Comparison of ENCODE assay signal across 8 mouse cellular contexts in genomic region chr1:171477758-171478545, GRCm38 (mm10). TPM values are rescaled to one million over a fixed set of nuclear protein-coding genes. Genes with fewer than 3 reads are reported as not detected.
DNase-seq lines count a peak whose midpoint lies in the region; ATAC-seq and TF ChIP-seq lines count a peak whose summit lies in the region.

No protein-coding gene starts in this region.

- H3K9ac ChIP-seq in kidney, embryonic 15.5 days, result 0 out of 2 replicates have a peak overlapping the region, but pooled peaks have one; percentile 4

- H3K4me2 ChIP-seq in kidney, embryonic 15.5 days, result peak overlapping the region; percentile 52

- peak overlapping the region; percentile 53 for H3K4me3 ChIP-seq in testis, adult 2 months (ENCODE audit: control insufficient read depth, low read depth, low read length)
- peak overlapping the region; percentile 32 for H3K4me3 ChIP-seq in kidney, embryonic 15.5 days (replicated peaks)
- peak overlapping the region; percentile 42 for H3K4me3 ChIP-seq in thymus, adult 2 months (ENCODE audit: control insufficient read depth, insufficient read depth, low read length)

- no peak overlapping the region for H3K27ac ChIP-seq in testis, adult 2 months (ENCODE audit: control insufficient read depth, insufficient read depth, low read depth, low read length)
- H3K27ac ChIP-seq in kidney, embryonic 15.5 days, result peak overlapping the region; percentile 68
- H3K27ac ChIP-seq in thymus, adult 2 months (ENCODE audit: control insufficient read depth, insufficient read depth, low read length), result no peak overlapping the region

- ATAC-seq in kidney, embryonic 15.5 days (replicated peaks; ENCODE audit: low FRiP score), result peak; percentile 79

- intact Hi-C loops in left cerebral cortex, postnatal 14 days (cut with DNase I), result loop anchor here (2.0 to 5.0 kb wide), 2 partner anchors 101 to 117 kb away; partner anchors contain the start of gene Klhdc9

- H3K36me3 ChIP-seq in testis, adult 2 months (ENCODE audit: control insufficient read depth, insufficient read depth, low read length), result no peaks in the 10 kb centered on the region
- H3K36me3 ChIP-seq in kidney, embryonic 15.5 days, result no peaks in the 10 kb centered on the region
- H3K36me3 ChIP-seq in thymus, adult 2 months (ENCODE audit: control insufficient read depth, insufficient read depth, low read length), result no peaks in the 10 kb centered on the region

- no peaks in the 10 kb centered on the region for H3K27me3 ChIP-seq in testis, adult 2 months (ENCODE audit: control insufficient read depth, insufficient read depth, low read length)
- no peaks in the 10 kb centered on the region for H3K27me3 ChIP-seq in kidney, embryonic 15.5 days
- H3K27me3 ChIP-seq in thymus, adult 2 months (ENCODE audit: control insufficient read depth, insufficient read depth, low read length), result no peaks in the 10 kb centered on the region

- peaks cover 9% of the 10 kb centered on the region for H3K4me1 ChIP-seq in testis, adult 2 months (ENCODE audit: control insufficient read depth, insufficient read depth, low read length)
- H3K4me1 ChIP-seq in kidney, embryonic 15.5 days, result 0 out of 2 replicates have a peak, but pooled peaks cover 7% of the 10 kb centered on the region
- H3K4me1 ChIP-seq in thymus, adult 2 months (replicated peaks; ENCODE audit: control insufficient read depth, insufficient read depth, low read length), result no peaks in the 10 kb centered on the region; the same call in 1 of the 2 replicates

- TF ChIP-seq CTCF in testis, adult 2 months (IDR thresholded peaks at IDR 0.05; ENCODE audit: control insufficient read depth, insufficient read depth, insufficient replicate concordance, low read depth, low read length), result no peak
- no peak for TF ChIP-seq CTCF in thymus, adult 2 months (IDR thresholded peaks at IDR 0.05; ENCODE audit: borderline replicate concordance, control insufficient read depth, extremely low read depth, insufficient read depth, low read length, poor library complexity)

- TF ChIP-seq POLR2A in testis, adult 2 months (IDR thresholded peaks at IDR 0.05; ENCODE audit: control insufficient read depth, low read depth, low read length), result no peak
- no peak for TF ChIP-seq POLR2A in thymus, adult 2 months (IDR thresholded peaks at IDR 0.05; ENCODE audit: control insufficient read depth, extremely low read depth, insufficient read depth, low read length, poor library complexity)

- H3K9me3 ChIP-seq in kidney, embryonic 15.5 days (replicated peaks), result peaks cover 3% of the 10 kb centered on the region

- 59% methylated on average over 27 of the region's 27 CpGs for whole genome bisulfite sequencing in kidney, embryonic 15.5 days
- WGBS in thymus, adult 2 months, result 80% methylated on average over 27 of the region's 27 CpGs

- DNase-seq in testis, postnatal 10 days (ENCODE audit: low spot score), result no peak
- peak; percentile 75 for DNase-seq in fat pad, adult 2 months (ENCODE audit: extremely low read depth, low read depth, low spot score)
- peak; percentile 57 for DNase-seq in lung, postnatal 14 days
- peak; percentile 35 for DNase-seq in thymus, adult 2 months
- DNase-seq in right cerebral cortex, postnatal 25 days, result no peak
- DNase-seq in left cerebral cortex, postnatal 14 days (ENCODE audit: low spot score in 2 of 2), result no peak

RNA-seq across cellular contexts. Expression of gene Alyref2, which starts 25.3 kb away (rescaled TPM):
- 2.2 TPM in 2 replicates for polyA plus RNA-seq in testis, adult 2 months (2012; rRNA removed)
- 11.2 and 13.7 TPM in 2 replicates for polyA plus RNA-seq in kidney, embryonic 15.5 days (2015; fragmentation: Nextera tagmentation; extraction: Ambion mirVana)
- 5.8 and 6.6 TPM in 2 replicates for polyA plus RNA-seq in thymus, adult 2 months (2012; rRNA removed)
- 1 to 10 TPM; 4.8 to 5.3 TPM for total RNA-seq in left cerebral cortex, postnatal 14 days (2021)

RNA-seq across cellular contexts. Expression of gene F11r, which starts 40.6 kb away (rescaled TPM):
- polyA plus RNA-seq in testis, adult 2 months (2012; rRNA removed), result 20.2 and 28.6 TPM in 2 replicates
- 137 TPM in 2 replicates for polyA plus RNA-seq in kidney, embryonic 15.5 days (2015; fragmentation: Nextera tagmentation; extraction: Ambion mirVana)
- 17.7 and 18.6 TPM in 2 replicates for polyA plus RNA-seq in thymus, adult 2 months (2012; rRNA removed)
- 1 to 10 TPM; 7.4 to 8.3 TPM for total RNA-seq in left cerebral cortex, postnatal 14 days (2021)

RNA-seq across cellular contexts. Expression of gene Itln1, which starts 57.1 kb away (rescaled TPM):
- polyA plus RNA-seq in testis, adult 2 months (2012; rRNA removed), result 0.47 and 0.59 TPM in 2 replicates
- polyA plus RNA-seq in kidney, embryonic 15.5 days (2015; fragmentation: Nextera tagmentation; extraction: Ambion mirVana), result not detected in 2 replicates
- 1.9 and 2.5 TPM in 2 replicates for polyA plus RNA-seq in thymus, adult 2 months (2012; rRNA removed)
- not detected for total RNA-seq in left cerebral cortex, postnatal 14 days (2021)

RNA-seq across cellular contexts. Expression of gene Tstd1, which starts 59.3 kb away (rescaled TPM):
- 0.82 and 1.4 TPM in 2 replicates for polyA plus RNA-seq in testis, adult 2 months (2012; rRNA removed)
- 6.8 and 7.5 TPM in 2 replicates for polyA plus RNA-seq in kidney, embryonic 15.5 days (2015; fragmentation: Nextera tagmentation; extraction: Ambion mirVana)
- polyA plus RNA-seq in thymus, adult 2 months (2012; rRNA removed), result 5.3 and 6.1 TPM in 2 replicates
- 1 to 10 TPM; 1.7 to 3.2 TPM for total RNA-seq in left cerebral cortex, postnatal 14 days (2021)

Comparison
In these comparisons a context has a peak if more than half of its experiments do, and no peak if none do; other contexts are left out.
1. DNase-seq: peak in fat pad, adult 2 months (single experiment), lung, postnatal 14 days (single experiment) and thymus, adult 2 months (single experiment); none in testis, postnatal 10 days (single experiment), right cerebral cortex, postnatal 25 days (single experiment) and left cerebral cortex, postnatal 14 days (0 of 2).
2. Peak in every context shown above with its lines, with median percentiles within 50 percentile points of each other: H3K4me3 ChIP-seq.